Mouse (Mus musculus) lung, postnatal 14 days (tissue): ENCODE results near the gene Aff4.
A peak's percentile ranks its signal among the peaks of the same experiment; 100 is the strongest.
"Not testable (repeated sequence)": the region's sequence is repeated elsewhere in the genome, so short reads cannot be mapped to it uniquely, and the experiment has no call there.

Source experiments
- DNase-seq: peaks from one replicate; pipeline ENCODE4 v3.0.0; 2021

Aff4 gene

GRCm38 (mm10) chr11:53350291-53351223, at the start of gene Aff4:
Gene Aff4, plus strand, starts transcription at chr11:53350833.
- DNase-seq = peak; percentile 87

- no peak for DNase-seq
Measured at GRCm38 (mm10) chr11:53301167-53301515, 49.5 kb upstream of the Aff4 start.

DNA sequence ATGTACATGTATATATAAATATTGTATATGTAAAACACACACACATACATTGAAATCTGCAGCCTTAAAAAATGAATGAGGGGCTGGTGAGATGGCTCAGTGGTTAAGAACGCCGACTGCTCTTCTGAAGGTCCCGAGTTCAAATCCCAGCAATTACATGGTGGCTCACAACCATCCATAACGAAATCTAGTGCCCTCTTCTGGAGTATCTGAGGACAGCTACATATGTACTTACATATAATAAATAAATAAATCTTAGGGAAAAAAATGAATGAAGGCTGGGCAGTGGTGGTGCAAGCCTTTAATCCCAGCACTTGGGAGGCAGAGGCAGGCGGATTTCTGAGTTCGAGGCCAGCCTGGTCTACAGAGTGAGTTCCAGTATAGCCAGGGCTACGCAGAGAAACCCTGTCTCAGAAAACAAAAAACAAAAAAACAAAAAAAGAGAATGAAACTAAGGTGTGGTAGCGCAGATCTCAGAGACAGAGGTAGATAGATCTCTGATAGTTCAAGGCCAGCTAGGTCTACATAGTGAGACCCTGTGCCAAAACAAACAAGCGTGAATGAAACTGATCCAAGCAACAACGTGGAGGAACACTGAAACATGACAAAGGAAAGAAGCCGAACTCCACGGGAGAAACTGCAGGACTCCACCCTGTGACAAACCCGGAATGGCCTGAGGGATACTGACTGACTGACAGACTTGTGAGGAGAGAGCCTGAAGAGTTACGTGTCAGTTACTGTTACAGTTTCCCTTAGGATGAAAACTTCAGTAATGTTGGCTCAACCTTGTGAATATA, 46.4 kb upstream of the Aff4 start:
- no peak for DNase-seq

- peak; percentile 33 for DNase-seq
Measured at GRCm38 (mm10) chr11:53306965-53307364, 43.7 kb upstream of the Aff4 start.

DNA sequence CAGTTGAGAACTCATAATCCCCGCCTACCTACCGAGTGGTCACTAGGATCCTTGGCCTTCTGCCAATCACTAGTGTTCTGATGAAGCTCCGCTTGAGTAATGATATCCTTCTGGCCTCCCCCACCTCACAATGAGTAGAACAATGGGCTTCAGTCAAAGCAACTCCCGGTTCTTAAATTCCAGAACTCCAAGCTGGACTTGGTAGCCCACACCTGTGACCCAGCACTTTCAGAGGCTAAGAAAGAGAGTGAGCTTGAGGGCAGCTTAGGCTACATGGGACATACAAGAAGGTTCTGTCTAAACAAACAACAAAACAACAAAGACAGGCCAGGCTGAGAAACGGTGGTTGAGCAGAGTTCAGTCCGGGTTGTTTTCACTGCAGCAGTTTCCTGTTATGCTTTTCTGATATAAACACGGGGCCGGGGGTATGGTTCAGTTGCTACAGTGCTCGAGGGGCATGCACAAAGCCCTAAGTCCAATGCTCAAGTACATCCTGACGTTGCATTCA, 43.0 kb upstream of the Aff4 start:
- DNase-seq = peak; percentile 64

DNA sequence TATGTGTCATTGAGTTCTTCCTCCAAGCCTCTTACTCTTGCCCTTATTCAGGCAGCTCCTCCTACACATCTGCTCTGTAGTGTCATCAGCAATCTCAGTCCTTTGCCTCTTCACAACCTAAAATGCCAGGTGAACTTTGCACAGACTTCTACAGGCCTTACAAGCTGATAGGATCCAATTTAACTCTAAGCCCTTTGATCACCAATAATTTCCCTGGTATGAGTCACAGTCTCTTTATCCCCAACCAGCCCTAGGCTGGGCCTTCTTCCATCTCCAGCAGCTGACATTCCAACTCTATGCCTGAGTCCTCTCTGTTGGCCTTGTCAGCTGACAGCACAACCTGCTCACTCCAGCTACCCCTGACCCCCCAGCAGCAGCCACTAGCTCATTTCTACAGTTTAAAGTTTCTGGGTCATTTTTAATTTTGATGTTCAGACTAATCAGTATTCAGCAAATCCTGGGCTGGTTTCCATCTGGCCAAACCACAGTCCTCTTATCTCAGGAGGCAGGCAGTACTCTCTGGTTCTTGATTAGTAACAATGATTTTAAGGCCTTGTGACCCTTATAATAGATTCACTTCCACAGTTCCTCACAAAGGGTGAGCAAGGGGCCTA, 42.3 kb upstream of the Aff4 start:
- DNase-seq = peak; percentile 43

DNA sequence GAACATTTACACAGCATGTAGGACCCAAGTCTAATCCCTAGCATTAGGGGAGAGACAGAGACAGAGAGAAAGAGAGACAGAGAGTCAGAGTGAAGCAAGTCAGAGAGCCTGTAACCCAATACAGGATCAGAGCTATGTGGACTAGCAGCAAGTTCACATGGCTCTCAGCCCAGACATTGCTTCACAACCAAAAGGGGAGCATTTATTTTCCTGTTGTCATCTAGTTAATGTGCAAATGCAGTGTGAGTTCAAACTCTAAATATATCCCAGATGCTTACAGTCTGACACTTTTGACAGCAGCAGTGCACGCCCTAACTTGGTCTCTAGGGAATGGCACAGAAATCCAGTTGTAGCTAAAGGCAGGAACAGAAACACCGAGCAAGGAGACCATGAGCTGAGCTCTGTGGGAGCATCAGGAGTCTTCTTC, 41.7 kb upstream of the Aff4 start:
- peak; percentile 77 for DNase-seq

DNA sequence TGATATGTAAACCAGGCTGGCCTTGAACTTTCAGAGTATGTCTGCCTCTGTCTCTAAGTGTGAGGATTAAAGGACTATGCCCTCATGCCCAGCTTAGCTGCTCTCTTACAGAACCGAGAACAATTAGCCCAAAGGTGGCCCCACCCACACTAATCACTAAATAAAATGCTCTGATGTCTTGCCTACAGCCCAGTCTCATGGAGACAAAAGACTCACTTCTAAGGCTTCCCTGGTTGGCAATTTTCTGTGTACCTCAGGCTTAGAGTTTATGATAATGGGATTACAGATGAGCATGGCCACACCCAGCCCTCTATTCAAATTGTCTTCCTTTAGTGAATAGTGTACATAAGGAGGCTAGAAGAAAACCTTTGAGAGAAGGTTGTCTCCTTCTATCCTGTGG, 39.2 kb upstream of the Aff4 start:
- DNase-seq = no peak

DNA sequence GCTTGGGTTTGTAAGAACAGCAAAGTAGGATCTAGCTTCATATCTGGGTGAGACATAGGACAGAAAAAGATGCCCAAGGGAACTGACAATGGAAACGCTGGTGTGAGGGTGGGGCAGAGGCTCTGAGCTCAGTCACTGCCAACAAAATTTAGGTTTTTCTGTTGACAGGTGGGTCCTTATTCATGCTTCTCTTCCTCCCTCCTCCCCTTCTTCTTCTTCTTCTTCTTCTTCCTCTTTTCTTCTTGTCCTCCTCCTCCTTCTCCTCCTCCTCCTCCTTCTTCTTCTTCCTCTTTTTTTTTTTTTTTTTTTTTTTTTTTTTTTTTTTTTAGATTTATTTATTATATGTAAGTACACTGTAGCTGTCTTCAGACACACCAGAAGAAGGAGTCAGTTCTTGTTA, 37.8 kb upstream of the Aff4 start:
- DNase-seq = not testable (repeated sequence)

DNA sequence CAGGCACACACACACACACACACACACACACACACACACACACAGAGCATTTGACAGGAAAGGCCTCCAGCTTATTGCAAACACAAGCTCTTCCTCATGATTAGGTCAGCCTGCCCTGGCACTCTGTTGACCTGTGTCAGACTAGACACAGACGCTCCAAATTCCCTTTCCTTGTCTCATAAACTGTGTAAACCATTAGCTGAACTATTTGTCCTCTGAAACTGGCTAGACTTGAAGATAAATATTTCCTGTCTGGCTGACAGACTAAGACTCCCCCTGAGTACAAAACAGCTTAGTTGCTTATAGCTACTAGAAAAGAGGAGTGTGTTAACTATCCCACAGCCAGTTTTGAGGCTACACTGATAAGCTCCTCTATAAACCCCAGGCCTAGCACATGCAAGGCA, 35.9 kb upstream of the Aff4 start:
- DNase-seq = peak; percentile 64

GRCm38 (mm10) chr11:53316996-53317395, 33.6 kb upstream of the Aff4 start:
- peak; percentile 25 for DNase-seq

DNA sequence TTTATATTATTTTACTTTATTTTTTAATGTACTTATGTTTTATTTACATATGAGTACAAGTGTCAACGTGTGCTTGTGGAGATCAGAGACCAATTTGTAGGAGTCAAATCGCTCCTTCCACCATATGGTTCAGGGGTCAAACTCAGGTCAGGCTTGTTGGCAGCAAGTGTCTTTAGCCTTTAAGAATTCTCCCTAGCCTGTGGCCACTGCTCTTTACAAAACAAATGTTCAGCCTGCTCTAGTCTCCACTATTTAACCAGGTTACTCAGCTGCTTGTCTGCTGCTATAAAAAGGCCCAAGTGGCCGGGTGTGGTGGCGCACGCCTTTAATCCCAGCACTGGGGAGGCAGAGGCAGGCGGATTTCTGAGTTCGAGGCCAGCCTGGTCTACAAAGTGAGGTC, 32.6 kb upstream of the Aff4 start:
- no peak for DNase-seq

- not testable (repeated sequence) for DNase-seq
Measured at GRCm38 (mm10) chr11:53318568-53318967, 32.1 kb upstream of the Aff4 start.

DNA sequence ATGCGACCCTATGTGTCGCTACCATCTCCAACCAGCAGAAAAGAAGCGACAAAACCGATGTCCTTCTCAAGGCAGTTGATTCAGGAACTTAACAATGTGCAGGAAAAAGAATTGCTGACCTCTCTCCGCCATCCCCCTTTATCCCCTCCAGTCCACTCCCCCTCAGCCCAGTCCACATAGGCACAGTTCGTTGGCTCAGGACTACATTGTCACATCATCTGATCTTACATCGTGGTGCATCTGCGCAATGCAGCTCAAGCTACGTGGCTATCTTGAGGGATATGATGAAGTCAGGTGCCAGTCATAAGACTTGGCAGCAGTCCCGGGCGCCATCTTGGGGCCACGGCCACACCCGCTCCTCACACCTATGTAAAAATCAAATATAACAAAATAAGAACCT, 30.8 kb upstream of the Aff4 start:
- not testable (repeated sequence) for DNase-seq

- DNase-seq = peak; percentile 89
Measured at GRCm38 (mm10) chr11:53324512-53324968, 26.1 kb upstream of the Aff4 start, which contains the start of gene Zcchc10. Gene Zcchc10, plus strand, starts transcription at chr11:53324679.

- DNase-seq = no peak
Measured at GRCm38 (mm10) chr11:53330325-53330724, 20.3 kb upstream of the Aff4 start.

DNA sequence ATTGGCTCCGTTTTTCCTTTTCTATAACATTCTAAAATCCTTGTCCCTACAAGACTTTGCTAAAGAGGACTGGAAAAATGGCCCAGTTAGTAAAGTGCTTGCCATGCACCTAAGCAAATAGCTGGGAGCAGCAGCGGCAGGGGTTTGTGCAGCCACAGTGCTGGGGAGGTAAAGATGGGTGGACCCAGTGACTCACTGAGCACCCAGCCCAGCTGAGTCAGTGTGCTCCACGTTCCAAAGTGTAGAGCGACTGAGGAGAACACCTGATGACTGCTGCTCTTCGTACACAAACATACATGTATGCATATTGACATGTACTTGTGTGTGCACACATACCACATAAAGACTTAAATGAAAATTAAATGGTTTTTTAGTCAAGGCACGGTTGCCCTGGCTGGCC, 19.5 kb upstream of the Aff4 start:
- no peak for DNase-seq

GRCm38 (mm10) chr11:53332076-53332680, 18.5 kb upstream of the Aff4 start:
- DNase-seq = no peak

DNA sequence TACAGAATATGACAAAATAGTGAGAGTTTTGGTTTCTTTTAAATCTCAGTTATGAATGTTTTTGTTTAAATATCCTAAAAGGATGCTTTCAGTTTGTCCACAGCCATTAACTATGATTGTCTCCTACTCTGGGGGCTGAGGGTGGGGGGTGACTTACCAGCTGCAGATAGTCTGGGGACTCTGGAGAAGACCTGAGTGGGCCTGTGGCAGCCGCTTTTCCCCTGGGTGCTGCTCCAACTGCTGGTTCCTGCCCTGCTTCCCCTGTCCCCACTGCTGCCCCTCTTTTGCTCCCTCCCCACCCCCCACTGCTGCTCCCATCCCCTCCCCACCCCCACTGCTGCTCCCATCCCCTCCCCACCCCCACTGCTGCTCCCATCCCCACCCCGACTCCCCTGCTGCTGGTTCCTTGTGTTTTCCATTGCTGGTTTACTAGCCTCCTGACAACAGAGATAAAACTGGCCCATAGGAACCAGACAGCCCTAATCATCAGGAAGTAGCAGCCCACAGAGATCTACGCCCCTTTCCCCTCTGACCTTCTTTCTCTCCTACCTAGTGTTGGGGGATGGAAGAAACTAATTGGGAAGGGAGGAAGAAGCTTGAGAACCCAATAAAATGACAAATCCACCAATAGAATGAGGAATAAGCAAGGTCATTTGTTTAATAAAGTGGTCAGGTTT, 15.0 kb upstream of the Aff4 start:
- no peak for DNase-seq

GRCm38 (mm10) chr11:53336182-53336571, 14.5 kb upstream of the Aff4 start:
- no peak for DNase-seq

GRCm38 (mm10) chr11:53336924-53337323, 13.7 kb upstream of the Aff4 start:
- no peak for DNase-seq

DNA sequence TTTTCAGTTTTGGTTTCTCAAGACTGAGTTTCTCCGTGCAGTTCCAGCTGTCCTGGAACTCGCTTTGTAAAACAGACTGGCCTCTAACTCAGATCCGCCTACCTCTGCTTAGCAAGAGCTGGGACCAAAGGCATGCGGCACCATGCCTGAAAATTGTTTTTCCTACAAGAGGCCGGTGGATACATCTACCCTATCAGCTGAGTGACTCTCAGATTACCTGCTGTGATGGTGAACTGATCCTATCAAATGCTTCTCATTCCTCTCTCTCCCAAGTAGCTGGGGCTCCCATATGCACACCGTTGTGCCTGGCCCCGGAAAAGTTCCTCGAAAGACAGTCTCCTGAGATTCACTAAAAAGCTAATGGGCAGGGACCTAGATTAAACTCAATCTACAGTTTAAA, 12.9 kb upstream of the Aff4 start:
- no peak for DNase-seq
